Mouse (Mus musculus) midbrain, embryonic 15.5 days (tissue): ENCODE measurements around the gene Ints6. TPM values are rescaled to one million over a fixed set of nuclear protein-coding genes. Genes with fewer than 3 reads are reported as not detected.

ENCODE experiments used
- ATAC-seq: fragments of 200-750 bp; cut with Nextera tagmentation; replicated peaks from 2 replicates; pipeline ENCODE4 v1.8.0; 2017; ENCODE audit warnings: moderate TSS enrichment
- H3K27ac ChIP-seq: fragments of 300-500 bp; sonication (generic); 2 replicates; pipeline ENCODE4 v1.5.1; 2015; ENCODE audit warnings: mild to moderate bottlenecking, inconsistent platforms
- H3K27me3 ChIP-seq: fragments of 300-500 bp; sonication (generic); replicated peaks from 2 replicates; pipeline ENCODE4 v1.6.1; 2015; ENCODE audit warnings: inconsistent platforms
- H3K36me3 ChIP-seq: fragments of 300-500 bp; sonication (generic); replicated peaks from 2 replicates; pipeline ENCODE4 v1.6.1; 2015; ENCODE audit warnings: inconsistent platforms
- H3K4me1 ChIP-seq: fragments of 300-500 bp; sonication (generic); 2 replicates; pipeline ENCODE4 v1.6.1; 2015; ENCODE audit warnings: inconsistent platforms
- H3K4me2 ChIP-seq: fragments of 300-500 bp; sonication (generic); 2 replicates; pipeline ENCODE4 v1.6.1; 2015; ENCODE audit warnings: inconsistent platforms, mild to moderate bottlenecking, moderate library complexity
- H3K4me3 ChIP-seq: fragments of 300-500 bp; sonication (generic); 2 replicates; pipeline ENCODE4 v1.5.1; 2015; ENCODE audit warnings: mild to moderate bottlenecking, inconsistent platforms
- H3K9ac ChIP-seq: fragments of 300-500 bp; sonication (generic); 2 replicates; pipeline ENCODE4 v1.6.1; 2015; ENCODE audit warnings: mild to moderate bottlenecking, inconsistent platforms
- H3K9me3 ChIP-seq: fragments of 300-500 bp; sonication (generic); 2 replicates; pipeline ENCODE4 v1.6.1; 2016; ENCODE audit warnings: inconsistent platforms
- WGBS: fragments of 180-500 bp; shearing (Covaris S2); methylation state at CpG from one replicate; pipeline ENCODE4 v1.1.7; 2015; ENCODE audit warnings: mixed read lengths; 5-methylcytosine and 5-hydroxymethylcytosine counted together
- polyA plus RNA-seq: library from polyadenylated mRNA; unstranded; fragments of >200 nt; fragmentation: Nextera tagmentation; extraction: Ambion mirVana; gene quantifications from 2 replicates; pipeline ENCODE4 v1.2.1, GENCODE M21; 2015

Gene Ints6
- polyA plus RNA-seq, 1 experiment from 2014 or later: 17.0 TPM

GRCm38 (mm10) chr14:62774246-62774645 is 13.3 kb upstream of the Ints6 start:
- WGBS: 94% methylated on average over 3 of the region's 3 CpGs
- no peaks in the 10 kb centered on the region for H3K27me3 ChIP-seq
- no peaks in the 10 kb centered on the region for H3K9me3 ChIP-seq
- H3K9ac ChIP-seq: no peak overlapping the region
- H3K27ac ChIP-seq: no peak overlapping the region
- H3K4me3 ChIP-seq: no peak overlapping the region
- no peaks in the 10 kb centered on the region for H3K4me1 ChIP-seq
- no peaks in the 10 kb centered on the region for H3K36me3 ChIP-seq
- ATAC-seq: no peak
- H3K4me2 ChIP-seq: no peak overlapping the region

GRCm38 (mm10) chr14:62773766-62774165 is 12.8 kb upstream of the Ints6 start:
- H3K4me1 ChIP-seq: no peaks in the 10 kb centered on the region
- ATAC-seq: no peak
- no peaks in the 10 kb centered on the region for H3K9me3 ChIP-seq
- H3K4me3 ChIP-seq: no peak overlapping the region
- H3K27ac ChIP-seq: no peak overlapping the region
- H3K36me3 ChIP-seq: no peaks in the 10 kb centered on the region
- H3K4me2 ChIP-seq: no peak overlapping the region
- no peak overlapping the region for H3K9ac ChIP-seq
- no peaks in the 10 kb centered on the region for H3K27me3 ChIP-seq
- 82% methylated on average over 6 of the region's 6 CpGs for WGBS

DNA sequence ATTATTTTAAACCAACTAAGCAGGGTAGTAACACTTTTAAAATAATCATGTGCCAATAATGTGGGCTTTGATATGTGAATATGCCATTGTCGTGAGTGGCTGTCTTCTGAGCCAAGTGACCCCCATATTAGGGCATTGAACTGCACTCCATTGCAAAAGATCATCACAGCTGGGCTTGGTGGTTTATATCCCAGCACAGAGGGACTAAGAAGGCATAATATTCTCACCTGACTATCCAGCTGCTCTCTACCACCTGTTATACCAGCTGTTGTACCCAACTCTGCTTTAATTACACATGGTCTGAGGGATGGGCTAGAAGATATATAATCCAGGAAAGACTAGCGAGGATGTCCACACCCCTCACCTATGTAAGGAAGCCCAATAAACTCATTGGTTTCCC is 4.4 kb upstream of the Ints6 start:
- 87% methylated on average over 2 of the region's 2 CpGs for WGBS
- Histone ChIP-seq H3K27ac (no peak overlapping the region), H3K4me3 (no peak overlapping the region), H3K9ac (no peak overlapping the region), H3K4me2 (no peak overlapping the region), H3K4me1 (peaks cover 9% of the 10 kb centered on the region), H3K9me3 (no peaks in the 10 kb centered on the region), H3K27me3 (no peaks in the 10 kb centered on the region), H3K36me3 (no peaks in the 10 kb centered on the region)
- no peak for ATAC-seq

DNA sequence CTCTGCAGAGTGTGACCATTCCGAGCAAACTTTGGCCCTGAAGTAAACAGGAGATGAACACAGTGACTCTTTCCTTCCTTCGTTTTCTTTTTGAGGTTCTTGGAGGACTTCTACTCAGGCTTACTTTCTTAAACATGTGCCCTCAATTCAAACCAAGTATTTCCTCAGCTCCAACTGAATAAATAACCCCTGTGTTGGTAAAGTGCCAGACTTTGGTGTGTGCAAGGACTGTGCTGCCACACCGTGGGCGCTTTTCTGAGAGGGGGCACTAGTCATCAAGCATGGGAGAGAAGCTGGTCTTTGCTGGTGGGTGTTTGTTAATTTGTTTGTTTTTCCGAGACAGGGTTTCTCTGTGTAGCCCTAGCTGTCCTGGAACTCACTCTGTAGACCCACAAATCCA is 3.4 kb upstream of the Ints6 start:
- ATAC-seq: no peak
- 81% methylated on average over 5 of the region's 5 CpGs for WGBS
- H3K9ac ChIP-seq: no peak overlapping the region

GRCm38 (mm10) chr14:62761943-62762342 is 974 bp upstream of the Ints6 start:
- Histone ChIP-seq H3K27me3 (no peaks in the 10 kb centered on the region), H3K36me3 (no peaks in the 10 kb centered on the region; the same call in 1 of the 2 replicates), H3K4me2 (peak overlapping the region; percentile 76), H3K27ac (peak overlapping the region; percentile 95), H3K9ac (peak overlapping the region; percentile 75), H3K4me3 (peak overlapping the region; percentile 91), H3K4me1 (peaks cover 20% of the 10 kb centered on the region), H3K9me3 (no peaks in the 10 kb centered on the region)
- no peak for ATAC-seq
- WGBS: 3% methylated on average over 11 of the region's 11 CpGs

More for the DNA sequence above, 3.4 kb upstream of the Ints6 start:
- Histone ChIP-seq H3K36me3 (no peaks in the 10 kb centered on the region), H3K27ac (no peak overlapping the region), H3K4me3 (no peak overlapping the region), H3K27me3 (no peaks in the 10 kb centered on the region), H3K4me1 (peaks cover 12% of the 10 kb centered on the region), H3K4me2 (no peak overlapping the region), H3K9me3 (no peaks in the 10 kb centered on the region)

DNA sequence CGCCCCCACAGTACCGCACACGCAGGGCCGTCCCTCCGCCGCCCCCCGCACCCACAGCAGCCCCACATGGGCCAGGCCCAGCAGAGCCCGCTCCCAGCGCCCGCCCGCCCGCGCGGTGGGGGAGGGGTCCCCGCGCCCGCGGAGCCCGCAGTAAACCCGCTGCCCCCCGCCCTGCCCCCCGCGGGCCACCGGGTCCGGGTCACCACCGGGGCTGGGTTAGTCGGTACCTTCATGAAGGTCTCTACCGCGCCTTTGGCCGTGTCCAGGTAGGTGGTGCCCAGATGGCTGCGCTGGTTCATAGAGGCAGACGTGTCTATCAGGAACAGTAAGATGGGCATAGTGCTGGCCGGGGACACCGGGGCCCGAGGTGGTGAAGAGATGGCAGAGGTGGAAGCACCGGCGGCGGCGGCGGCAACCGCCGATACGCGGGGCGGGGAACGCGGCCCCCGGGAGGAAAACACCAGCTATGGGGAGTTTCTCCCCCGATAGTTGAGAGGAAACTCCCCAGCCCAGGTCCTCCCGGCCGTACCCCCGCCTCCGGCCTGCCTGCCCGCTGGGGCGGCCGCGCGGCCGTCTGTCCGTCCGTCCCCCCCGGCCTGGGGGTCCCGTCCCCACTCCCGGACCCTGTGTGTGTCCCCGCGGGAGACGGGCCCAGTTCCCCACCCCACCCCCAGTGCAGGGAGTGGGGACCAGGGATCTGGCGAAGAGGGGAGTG is 491 bp downstream of the Ints6 start:
- Histone ChIP-seq H3K27me3 (no peaks in the 10 kb centered on the region), H3K4me3 (peak overlapping the region; percentile 91), H3K9me3 (no peaks in the 10 kb centered on the region), H3K4me1 (peaks cover 20% of the 10 kb centered on the region), H3K36me3 (no peaks in the 10 kb centered on the region; the same call in 1 of the 2 replicates), H3K4me2 (peak overlapping the region; percentile 76), H3K27ac (peak overlapping the region; percentile 99), H3K9ac (peak overlapping the region; percentile 96)
- WGBS: under 1% methylated on average over 57 of the region's 68 CpGs
- peak; percentile 62 for ATAC-seq

DNA sequence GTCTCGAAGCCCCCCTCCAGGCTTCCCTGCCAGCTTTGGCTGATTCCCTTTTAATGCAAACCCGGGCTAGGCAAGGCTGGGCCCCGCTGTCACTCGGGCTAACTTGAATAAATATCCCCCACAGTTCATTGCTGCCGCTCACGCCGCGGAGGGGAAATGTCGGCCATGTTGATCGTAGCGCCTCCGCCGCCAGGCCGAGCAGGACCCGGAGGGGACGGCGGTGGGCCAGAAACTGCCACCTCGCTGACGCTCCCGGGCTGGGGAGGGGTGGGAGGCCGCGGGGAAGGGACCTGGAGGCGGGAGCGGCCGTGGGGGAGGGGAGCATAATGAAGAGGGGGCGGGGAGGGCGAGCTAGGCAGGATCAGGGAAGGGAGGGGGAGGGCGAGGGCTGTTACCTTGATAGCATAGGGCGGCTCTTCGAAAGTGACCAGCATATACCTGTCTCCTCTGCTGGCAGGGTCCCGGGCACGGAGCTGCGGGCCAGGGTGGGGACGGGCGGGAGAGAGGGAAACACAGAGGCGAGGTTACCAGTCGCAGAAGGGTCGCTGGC is 1.1 kb downstream of the Ints6 start:
- ATAC-seq: peak; percentile 47
- peaks cover 20% of the 10 kb centered on the region for H3K4me1 ChIP-seq
- peak overlapping the region; percentile 96 for H3K9ac ChIP-seq
- H3K27me3 ChIP-seq: no peaks in the 10 kb centered on the region
- peak overlapping the region; percentile 91 for H3K4me3 ChIP-seq
- WGBS: under 1% methylated on average over 25 of the region's 38 CpGs
- peak overlapping the region; percentile 99 for H3K27ac ChIP-seq
- H3K36me3 ChIP-seq: no peaks in the 10 kb centered on the region; the same call in 1 of the 2 replicates
- H3K4me2 ChIP-seq: peak overlapping the region; percentile 76
- H3K9me3 ChIP-seq: no peaks in the 10 kb centered on the region

DNA sequence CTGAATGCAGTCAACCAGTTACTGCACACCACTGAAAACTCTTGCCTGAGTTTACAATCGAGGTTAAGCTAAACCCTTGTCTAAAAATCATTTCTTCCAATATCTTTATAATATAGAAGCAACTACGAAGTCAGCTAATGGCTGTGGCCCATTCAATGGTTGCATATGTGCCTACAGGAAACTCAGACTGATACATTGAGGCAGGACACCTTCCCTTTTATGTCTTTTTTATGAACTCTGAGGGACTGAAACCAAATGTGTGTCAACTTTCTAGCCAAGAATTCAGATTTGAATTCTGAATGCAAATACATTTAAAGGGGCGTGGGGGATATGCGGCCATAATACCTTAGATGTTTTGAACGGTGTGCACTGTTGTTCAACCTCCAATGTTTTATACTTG is 2.3 kb downstream of the Ints6 start:
- Histone ChIP-seq H3K9me3 (no peaks in the 10 kb centered on the region), H3K36me3 (no peaks in the 10 kb centered on the region; the same call in 1 of the 2 replicates), H3K4me1 (peaks cover 20% of the 10 kb centered on the region), H3K9ac (no peak overlapping the region), H3K4me3 (peak overlapping the region; percentile 91; the same call in 1 of the 2 replicates), H3K4me2 (peak overlapping the region; percentile 76; the same call in 1 of the 2 replicates), H3K27me3 (no peaks in the 10 kb centered on the region), H3K27ac (no peak overlapping the region)
- no peak for ATAC-seq
- WGBS: 97% methylated on average over 5 of the region's 5 CpGs

- Histone ChIP-seq H3K9me3 (no peaks in the 10 kb centered on the region), H3K9ac (no peak overlapping the region), H3K4me3 (no peak overlapping the region), H3K4me1 (peaks cover 10% of the 10 kb centered on the region), H3K27me3 (no peaks in the 10 kb centered on the region), H3K4me2 (no peak overlapping the region), H3K27ac (no peak overlapping the region), H3K36me3 (no peaks in the 10 kb centered on the region; the same call in 1 of the 2 replicates)
- WGBS: 98% methylated on average over 1 of the region's 1 CpGs
- no peak for ATAC-seq
Observed at GRCm38 (mm10) chr14:62755095-62755640, 5.8 kb downstream of the Ints6 start.

GRCm38 (mm10) chr14:62751479-62751878 is 9.5 kb downstream of the Ints6 start:
- Histone ChIP-seq H3K27ac (no peak overlapping the region), H3K36me3 (no peaks in the 10 kb centered on the region), H3K27me3 (no peaks in the 10 kb centered on the region), H3K9ac (no peak overlapping the region), H3K4me3 (no peak overlapping the region), H3K4me2 (no peak overlapping the region), H3K9me3 (no peaks in the 10 kb centered on the region), H3K4me1 (no peaks in the 10 kb centered on the region)
- 81% methylated on average over 2 of the region's 2 CpGs for WGBS
- no peak for ATAC-seq

- H3K4me3 ChIP-seq: no peak overlapping the region
- no peaks in the 10 kb centered on the region for H3K9me3 ChIP-seq
- H3K27ac ChIP-seq: no peak overlapping the region
- no peaks in the 10 kb centered on the region for H3K36me3 ChIP-seq
- H3K4me2 ChIP-seq: no peak overlapping the region
- WGBS: 93% methylated on average over 1 of the region's 1 CpGs
- H3K27me3 ChIP-seq: no peaks in the 10 kb centered on the region
- H3K9ac ChIP-seq: no peak overlapping the region
- H3K4me1 ChIP-seq: no peaks in the 10 kb centered on the region
- ATAC-seq: no peak
Observed at GRCm38 (mm10) chr14:62735646-62736045, 25.3 kb downstream of the Ints6 start.

DNA sequence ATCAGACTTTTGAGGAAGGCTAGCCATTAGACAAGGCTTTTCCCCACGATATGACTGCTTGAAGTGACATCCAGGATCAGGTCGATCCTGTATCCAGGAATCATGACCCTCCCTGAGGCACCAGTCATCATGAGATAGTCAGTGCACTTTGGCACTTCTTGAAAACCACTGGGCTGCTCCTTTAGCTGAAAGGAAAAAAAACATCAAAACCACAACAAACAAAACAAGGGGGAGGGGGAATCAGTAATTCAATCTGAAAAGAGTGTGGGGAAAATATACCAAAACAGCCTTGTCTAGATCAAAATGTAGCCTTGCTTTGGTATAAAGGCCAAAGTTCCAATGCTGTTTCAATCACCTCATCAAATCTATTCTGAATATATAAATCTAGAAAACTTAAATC is 27.3 kb downstream of the Ints6 start:
- H3K36me3 ChIP-seq: no peaks in the 10 kb centered on the region
- no peak overlapping the region for H3K4me3 ChIP-seq
- no peaks in the 10 kb centered on the region for H3K9me3 ChIP-seq
- H3K4me2 ChIP-seq: no peak overlapping the region
- H3K27ac ChIP-seq: no peak overlapping the region
- H3K4me1 ChIP-seq: no peaks in the 10 kb centered on the region
- no peak for ATAC-seq
- H3K27me3 ChIP-seq: no peaks in the 10 kb centered on the region
- no peak overlapping the region for H3K9ac ChIP-seq
- WGBS: 87% methylated on average over 2 of the region's 2 CpGs
